In the genomic region with DNA sequence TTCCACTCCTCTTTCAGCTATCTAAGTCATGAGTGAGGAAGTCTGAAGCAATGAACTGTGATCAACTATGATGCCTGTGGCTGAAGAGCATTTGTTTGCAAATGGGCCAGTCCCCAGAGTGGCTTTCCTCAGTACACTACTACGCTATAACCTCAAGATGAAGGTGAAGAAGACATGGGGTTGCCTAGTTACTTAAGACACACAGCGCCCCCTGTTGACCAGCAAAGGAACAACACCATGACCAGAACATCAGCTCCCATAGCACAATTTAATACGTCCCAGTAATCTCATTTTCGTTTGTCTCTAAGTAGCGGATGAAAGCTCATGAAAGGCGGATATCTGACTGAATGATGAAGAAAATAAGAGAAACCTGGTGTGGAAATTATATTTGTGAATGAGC, we compare ENCODE assay signal across 10 mouse cellular contexts. TPM values are rescaled to one million over a fixed set of nuclear protein-coding genes. Genes with fewer than 3 reads are reported as not detected.
DNase-seq lines count a peak whose midpoint lies in the region; TF ChIP-seq lines count a peak whose summit lies in the region.
"Had no signal": no experiment of that assay in that cellular context is flagged by ENCODE, and none has a peak within 500 bp of the region (broad histone marks: within the 10 kb centered on the region; RNA-seq: fewer than 3 reads in every experiment).

No protein-coding gene starts in this region.

- H3K4me3 ChIP-seq in heart, adult 2 months, result no peak overlapping the region
- H3K4me3 ChIP-seq in heart, embryonic 10.5 days, result no peak overlapping the region
- H3K4me3 ChIP-seq in cortical plate, adult 2 months (ENCODE audit: insufficient read depth, low read length), result no peak overlapping the region
- H3K4me3 ChIP-seq: midbrain, embryonic 13.5 days; stomach, embryonic 15.5 days had no signal

- H3K4me1 ChIP-seq in heart, adult 2 months (ENCODE audit: control insufficient read depth, insufficient read depth, low read length), result no peaks in the 10 kb centered on the region
- no peaks in the 10 kb centered on the region for H3K4me1 ChIP-seq in heart, embryonic 10.5 days
- no peaks in the 10 kb centered on the region for H3K4me1 ChIP-seq in cortical plate, adult 2 months (ENCODE audit: control insufficient read depth, insufficient read depth, low read length)
- H3K4me1 ChIP-seq: midbrain, embryonic 13.5 days; stomach, embryonic 15.5 days had no signal

- 50% methylated on average over 6 of the region's 6 CpGs for WGBS in heart, adult 2 months
- WGBS in heart, embryonic 10.5 days, result 51% methylated on average over 6 of the region's 6 CpGs

- TF ChIP-seq POLR2A in heart, adult 2 months (IDR thresholded peaks at IDR 0.05; ENCODE audit: insufficient read depth, low read depth, low read length), result no peak
- no peak for TF ChIP-seq POLR2A in cortical plate, adult 2 months (IDR thresholded peaks at IDR 0.05; ENCODE audit: extremely low read depth, insufficient read depth, low read length)

- no peak for TF ChIP-seq EP300 in heart, adult 2 months (IDR thresholded peaks at IDR 0.05; ENCODE audit: insufficient read depth, low read depth, low read length)

- H3K27ac ChIP-seq in heart, adult 2 months, result no peak overlapping the region
- H3K27ac ChIP-seq in heart, embryonic 10.5 days, result no peak overlapping the region
- H3K27ac ChIP-seq in cortical plate, adult 2 months (ENCODE audit: insufficient read depth, low read length), result no peak overlapping the region
- H3K27ac ChIP-seq: midbrain, embryonic 13.5 days; stomach, embryonic 15.5 days had no signal

- TF ChIP-seq CTCF in heart, adult 2 months (IDR thresholded peaks at IDR 0.05), result peak; percentile 42
- peak; percentile 28; the same call in 1 of the 2 replicates for TF ChIP-seq CTCF in cortical plate, adult 2 months (IDR thresholded peaks at IDR 0.05; ENCODE audit: extremely low read depth, insufficient read depth, low read length)

- H3K36me3 ChIP-seq in heart, adult 2 months (ENCODE audit: control insufficient read depth, insufficient read depth, low read length), result no peaks in the 10 kb centered on the region
- H3K36me3 ChIP-seq in heart, embryonic 10.5 days, result no peaks in the 10 kb centered on the region
- H3K36me3 ChIP-seq: midbrain, embryonic 13.5 days; stomach, embryonic 15.5 days had no signal

- H3K27me3 ChIP-seq in heart, adult 2 months (ENCODE audit: control insufficient read depth, insufficient read depth, low read length), result no peaks in the 10 kb centered on the region
- no peaks in the 10 kb centered on the region for H3K27me3 ChIP-seq in heart, embryonic 10.5 days (ENCODE audit: insufficient read depth, poor library complexity, severe bottlenecking)
- H3K27me3 ChIP-seq: midbrain, embryonic 13.5 days; stomach, embryonic 15.5 days had no signal

- no peaks in the 10 kb centered on the region for H3K79me2 ChIP-seq in heart, adult 2 months (replicated peaks; ENCODE audit: control insufficient read depth, insufficient read depth, low read length)

- no peak overlapping the region for H3K9ac ChIP-seq in heart, adult 2 months (ENCODE audit: low read depth, low read length)
- H3K9ac ChIP-seq: midbrain, embryonic 13.5 days; stomach, embryonic 15.5 days had no signal

- no peaks in the 10 kb centered on the region for H3K9me3 ChIP-seq in heart, embryonic 10.5 days
- H3K9me3 ChIP-seq: midbrain, embryonic 13.5 days; stomach, embryonic 15.5 days had no signal

- intact Hi-C loops in heart, adult 2 months (cut with DNase I), result no loop called here
- intact Hi-C loops in left cerebral cortex, postnatal 36 days (cut with DNase I), result no loop called here

- DNase-seq in heart, adult 2 months, result no peak
- DNase-seq in heart, embryonic 10.5 days (ENCODE audit: low spot score), result no peak
- DNase-seq in ES-CJ7 (ENCODE audit: low read depth, low spot score), result peak; percentile 62
- DNase-seq in lung, postnatal 14 days, result peak; percentile 49
- DNase-seq in left cerebral cortex, postnatal 36 days (ENCODE audit: low spot score in 2 of 2), result no peak
- no peak for DNase-seq in urinary bladder, postnatal 25 days (ENCODE audit: low spot score)
- no peak for DNase-seq in urinary bladder, postnatal 10 days (ENCODE audit: low spot score)

RNA-seq across cellular contexts. Expression of gene Npffr2, which starts 27.0 kb away (rescaled TPM):
- total RNA-seq in heart, adult 2 months (2021), result not detected
- polyA plus RNA-seq in heart, adult 2 months (2012; rRNA removed), result not detected in 2 replicates
- polyA plus RNA-seq in heart, embryonic 10.5 days (2016; fragmentation: Nextera tagmentation; extraction: Ambion mirVana), result 0.18 TPM in 1 of 2 replicates, not detected in the other
- polyA plus RNA-seq in cortical plate, adult 2 months (2012; rRNA removed), result not detected in 2 replicates
- total RNA-seq in left cerebral cortex, postnatal 36 days (2021), result under 1 TPM in 1 of 2 experiments, not detected in 1; 0.48 TPM
- polyA plus RNA-seq: stomach, embryonic 15.5 days had no signal

RNA-seq across cellular contexts. Expression of gene Gc, which starts 42.5 kb away (rescaled TPM):
- total RNA-seq in heart, adult 2 months (2021), result not detected
- 0.06 and 2.5 TPM in 2 replicates for polyA plus RNA-seq in heart, adult 2 months (2012; rRNA removed)
- 1.2 TPM in 1 of 2 replicates, not detected in the other for polyA plus RNA-seq in heart, embryonic 10.5 days (2016; fragmentation: Nextera tagmentation; extraction: Ambion mirVana)
- polyA plus RNA-seq in cortical plate, adult 2 months (2012; rRNA removed), result not detected in 2 replicates
- total RNA-seq in left cerebral cortex, postnatal 36 days (2021), result not detected
- polyA plus RNA-seq: midbrain, embryonic 13.5 days had no signal

Comparison
In these comparisons a context has a peak if more than half of its experiments do, and no peak if none do; other contexts are left out.
1. DNase-seq: peak in ES-CJ7 (single experiment) and lung, postnatal 14 days (single experiment); none in heart, adult 2 months (0 of 2), heart, embryonic 10.5 days (single experiment), left cerebral cortex, postnatal 36 days (0 of 2), urinary bladder, postnatal 25 days (single experiment) and urinary bladder, postnatal 10 days (single experiment).